17 mouse cellular contexts compared by ENCODE assay signal in genomic region chr2:50742421-50742820, GRCm38 (mm10).
"Had no signal": no experiment of that assay in that cellular context is flagged by ENCODE, and none has a peak within 500 bp of the region (broad histone marks: within the 10 kb centered on the region; RNA-seq: fewer than 3 reads in every experiment).

No protein-coding gene starts in this region.

- H3K9me3 ChIP-seq: liver, embryonic 13.5 days; liver, embryonic 15.5 days; megakaryocyte, embryonic 14.5 days; midbrain, embryonic 13.5 days; midbrain, embryonic 15.5 days; neural tube, embryonic 12.5 days; stomach, embryonic 15.5 days had no signal

- H3K27ac ChIP-seq: liver, embryonic 13.5 days; liver, embryonic 15.5 days; macrophage; midbrain, embryonic 13.5 days; midbrain, embryonic 15.5 days; neural tube, embryonic 12.5 days; stomach, embryonic 15.5 days; stomach, postnatal 0 days had no signal

- H3K36me3 ChIP-seq: liver, embryonic 13.5 days; liver, embryonic 15.5 days; midbrain, embryonic 13.5 days; midbrain, embryonic 15.5 days; neural tube, embryonic 12.5 days; stomach, embryonic 15.5 days had no signal

- H3K4me1 ChIP-seq: liver, embryonic 13.5 days; liver, embryonic 15.5 days; stomach, embryonic 15.5 days had no signal

- H3K4me2 ChIP-seq: liver, embryonic 11.5 days; liver, embryonic 13.5 days; liver, embryonic 15.5 days; midbrain, embryonic 11.5 days; midbrain, embryonic 13.5 days; midbrain, embryonic 15.5 days; neural tube, embryonic 12.5 days; stomach, embryonic 15.5 days had no signal

- H3K4me3 ChIP-seq: liver, embryonic 13.5 days; liver, embryonic 15.5 days; megakaryocyte, embryonic 14.5 days; midbrain, embryonic 13.5 days; midbrain, embryonic 15.5 days; neural tube, embryonic 12.5 days; stomach, embryonic 15.5 days had no signal

- H3K9ac ChIP-seq: liver, embryonic 13.5 days; liver, embryonic 15.5 days; liver, postnatal 0 days; midbrain, embryonic 13.5 days; midbrain, embryonic 15.5 days; neural tube, embryonic 12.5 days; stomach, embryonic 15.5 days had no signal

- DNase-seq: liver; liver, embryonic 13.5 days; liver, postnatal 0 days; right cerebral cortex, postnatal 14 days; thymus, adult 2 months; thymus, postnatal 25 days; thymus, postnatal 4 days had no signal

- ATAC-seq: liver, postnatal 0 days; midbrain, embryonic 13.5 days; midbrain, embryonic 15.5 days had no signal

- H3K27me3 ChIP-seq: liver, embryonic 13.5 days; liver, embryonic 15.5 days; megakaryocyte, embryonic 14.5 days; midbrain, embryonic 13.5 days; midbrain, embryonic 15.5 days; neural tube, embryonic 12.5 days; stomach, embryonic 15.5 days had no signal
